Mouse (Mus musculus) thymus, adult 2 months (tissue): ENCODE results near the gene Glb1l. TPM values are rescaled to one million over a fixed set of nuclear protein-coding genes. Genes with fewer than 3 reads are reported as not detected.

Experiments used
- DNase-seq: peaks from one replicate; pipeline ENCODE4 v3.0.0; 2021
- H3K27ac ChIP-seq: fragments of 200-500 bp; 2 replicates; pipeline ENCODE4 v1.5.1; 2012; ENCODE audit warnings: low read length, control low read depth; ENCODE audit not compliant: control insufficient read depth, insufficient read depth
- H3K27me3 ChIP-seq: fragments of 200-500 bp; 2 replicates; pipeline ENCODE4 v1.6.1; 2012; ENCODE audit warnings: mild to moderate bottlenecking, low read length, moderate library complexity, mixed read lengths; ENCODE audit not compliant: control insufficient read depth, insufficient read depth
- H3K36me3 ChIP-seq: fragments of 200-500 bp; 2 replicates; pipeline ENCODE4 v1.6.1; 2012; ENCODE audit warnings: mild to moderate bottlenecking, low read length, moderate library complexity; ENCODE audit not compliant: control insufficient read depth, insufficient read depth
- H3K4me1 ChIP-seq: fragments of 200-500 bp; replicated peaks from 2 replicates; pipeline ENCODE4 v1.6.1; 2012; ENCODE audit warnings: low read length; ENCODE audit not compliant: control insufficient read depth, insufficient read depth
- H3K4me3 ChIP-seq: fragments of 200-500 bp; 2 replicates; pipeline ENCODE4 v1.5.1; 2012; ENCODE audit warnings: mild to moderate bottlenecking, low read length, control low read depth, moderate library complexity; ENCODE audit not compliant: control insufficient read depth, insufficient read depth
- CTCF ChIP-seq: fragments of 200-500 bp; IDR thresholded peaks from 2 replicates; pipeline ENCODE4 v1.5.1; 2012; ENCODE audit warnings: mild to moderate bottlenecking, control low read depth, low read length, moderate library complexity, borderline replicate concordance; ENCODE audit not compliant: control insufficient read depth, poor library complexity, insufficient read depth; ENCODE audit errors: extremely low read depth
- POLR2A ChIP-seq: fragments of 200-500 bp; IDR thresholded peaks from 2 replicates; pipeline ENCODE4 v1.6.1; 2012; ENCODE audit warnings: mild to moderate bottlenecking, low read length, control low read depth, moderate library complexity; ENCODE audit not compliant: control insufficient read depth, poor library complexity, insufficient read depth; ENCODE audit errors: extremely low read depth
- WGBS: fragments of 180-500 bp; shearing (Covaris S2); methylation state at CpG from one replicate; pipeline ENCODE4 v1.1.7; 2018; 5-methylcytosine and 5-hydroxymethylcytosine counted together
- polyA plus RNA-seq: library from polyadenylated mRNA; depleted of rRNA; stranded (reverse); fragments of >200 nt; gene quantifications from 2 replicates; pipeline ENCODE4 v1.2.3, GENCODE M21; 2012

The Glb1l gene
- polyA plus RNA-seq, 1 experiment = 14.4 TPM

GRCm38 (mm10) chr1:75180105-75180590, 30.5 kb downstream of the Glb1l start, which contains the start of gene Abcb6:
Abcb6 (minus strand) TSS chr1:75180392.
- H3K36me3 ChIP-seq = peaks cover 5% of the 10 kb centered on the region; the same call in 1 of the 2 replicates
- H3K27me3 ChIP-seq = no peaks in the 10 kb centered on the region
- no peak within 1 kb of the TSS for H3K27ac ChIP-seq
- H3K4me1 ChIP-seq = peaks cover 9% of the 10 kb centered on the region
- peak; percentile 85 for DNase-seq
- peak within 1 kb of the TSS; percentile 79 for H3K4me3 ChIP-seq
- WGBS = under 1% methylated on average over 31 of the region's 31 CpGs
- no peak for TF ChIP-seq POLR2A
- no peak for TF ChIP-seq CTCF

GRCm38 (mm10) chr1:75179334-75180104, 31.1 kb downstream of the Glb1l start:
- DNase-seq = no peak
- Histone ChIP-seq H3K36me3 (peaks cover 5% of the 10 kb centered on the region; the same call in 1 of the 2 replicates), H3K4me3 (peak overlapping the region; percentile 79), H3K4me1 (peaks cover 9% of the 10 kb centered on the region), H3K27ac (no peak overlapping the region), H3K27me3 (no peaks in the 10 kb centered on the region)
- TF ChIP-seq CTCF (no peak), POLR2A (no peak)
- 3% methylated on average over 23 of the region's 23 CpGs for WGBS

- Histone ChIP-seq H3K27ac (peak within 1 kb of the TSS; percentile 66), H3K27me3 (no peaks in the 10 kb centered on the region; the same call in 1 of the 2 replicates), H3K36me3 (peaks cover 9% of the 10 kb centered on the region), H3K4me3 (peak within 1 kb of the TSS; percentile 65), H3K4me1 (peaks cover 6% of the 10 kb centered on the region)
- 5% methylated on average over 59 of the region's 59 CpGs for WGBS
- peak; percentile 99 for DNase-seq
- 0 out of 2 replicates have a peak, but pooled peaks have one; percentile 25 for TF ChIP-seq POLR2A
- TF ChIP-seq CTCF = no peak
Observed at GRCm38 (mm10) chr1:75168472-75169464, 41.8 kb downstream of the Glb1l start, which contains the start of gene Zfand2b. Zfand2b (plus strand) TSS chr1:75168646.

- Histone ChIP-seq H3K4me1 (peaks cover 6% of the 10 kb centered on the region), H3K27ac (peak overlapping the region; percentile 66), H3K4me3 (peak overlapping the region; percentile 65), H3K27me3 (no peaks in the 10 kb centered on the region; the same call in 1 of the 2 replicates), H3K36me3 (peaks cover 9% of the 10 kb centered on the region)
- 8% methylated on average over 7 of the region's 7 CpGs for WGBS
- no peak for DNase-seq
- TF ChIP-seq CTCF (no peak), POLR2A (no peak)
Observed at GRCm38 (mm10) chr1:75168093-75168471, 42.5 kb downstream of the Glb1l start.

- Histone ChIP-seq H3K27me3 (no peaks in the 10 kb centered on the region), H3K4me1 (no peaks in the 10 kb centered on the region), H3K27ac (no peak overlapping the region), H3K4me3 (no peak overlapping the region), H3K36me3 (no peaks in the 10 kb centered on the region)
- 97% methylated on average over 4 of the region's 4 CpGs for WGBS
- no peak for DNase-seq
- no peak for TF ChIP-seq CTCF
- TF ChIP-seq POLR2A = no peak
Observed at GRCm38 (mm10) chr1:75160256-75160617, 50.4 kb downstream of the Glb1l start.

GRCm38 (mm10) chr1:75159540-75160255, 50.9 kb downstream of the Glb1l start:
- no peak for DNase-seq
- WGBS = 89% methylated on average over 5 of the region's 5 CpGs
- no peak overlapping the region for H3K4me3 ChIP-seq

More at GRCm38 (mm10) chr1:75159540-75160255, 50.9 kb downstream of the Glb1l start:
- Histone ChIP-seq H3K27me3 (no peaks in the 10 kb centered on the region), H3K4me1 (no peaks in the 10 kb centered on the region), H3K27ac (no peak overlapping the region), H3K36me3 (no peaks in the 10 kb centered on the region)
- TF ChIP-seq CTCF (no peak), POLR2A (no peak)
